In genomic region chr1:48031631-48032030, GRCm38 (mm10) we compare ENCODE assay signal across 15 mouse cellular contexts.
DNase-seq lines count a peak whose midpoint lies in the region; ATAC-seq and TF ChIP-seq lines count a peak whose summit lies in the region.
"Had no signal": no experiment of that assay in that cellular context is flagged by ENCODE, and none has a peak within 500 bp of the region (broad histone marks: within the 10 kb centered on the region; RNA-seq: fewer than 3 reads in every experiment).

No protein-coding gene starts in this region.

- H3K9ac ChIP-seq in forebrain, embryonic 15.5 days (replicated peaks) = no peak overlapping the region
- no peak overlapping the region for H3K9ac ChIP-seq in forebrain, embryonic 11.5 days (ENCODE audit: low read length)
- no peak overlapping the region for H3K9ac ChIP-seq in hindbrain, postnatal 0 days (replicated peaks; ENCODE audit: low read length)
- H3K9ac ChIP-seq in hindbrain, embryonic 14.5 days = no peak overlapping the region
- H3K9ac ChIP-seq: heart, embryonic 12.5 days; intestine, embryonic 15.5 days had no signal

- no peaks in the 10 kb centered on the region for H3K27me3 ChIP-seq in forebrain, embryonic 15.5 days
- no peaks in the 10 kb centered on the region for H3K27me3 ChIP-seq in forebrain, embryonic 11.5 days (ENCODE audit: control insufficient read depth, insufficient read depth, low read length)
- no peaks in the 10 kb centered on the region for H3K27me3 ChIP-seq in hindbrain, postnatal 0 days (ENCODE audit: insufficient read depth, low read length)
- no peaks in the 10 kb centered on the region for H3K27me3 ChIP-seq in hindbrain, embryonic 14.5 days (ENCODE audit: control insufficient read depth, insufficient read depth, low read length)
- H3K27me3 ChIP-seq: heart, embryonic 12.5 days; intestine, embryonic 15.5 days had no signal

- no peaks in the 10 kb centered on the region for H3K4me1 ChIP-seq in forebrain, embryonic 15.5 days
- H3K4me1 ChIP-seq in forebrain, embryonic 11.5 days (replicated peaks; ENCODE audit: control insufficient read depth, insufficient read depth, low read length) = no peaks in the 10 kb centered on the region
- H3K4me1 ChIP-seq in hindbrain, postnatal 0 days (ENCODE audit: insufficient read depth, low read length) = no peaks in the 10 kb centered on the region
- H3K4me1 ChIP-seq in hindbrain, embryonic 14.5 days (replicated peaks; ENCODE audit: control insufficient read depth, insufficient read depth, low read length) = no peaks in the 10 kb centered on the region
- H3K4me1 ChIP-seq: embryonic facial prominence, embryonic 10.5 days; heart, embryonic 12.5 days; intestine, embryonic 15.5 days had no signal

- no peak overlapping the region for H3K4me3 ChIP-seq in forebrain, embryonic 15.5 days
- H3K4me3 ChIP-seq in forebrain, embryonic 11.5 days (ENCODE audit: low read depth, low read length) = no peak overlapping the region
- no peak overlapping the region for H3K4me3 ChIP-seq in hindbrain, postnatal 0 days (ENCODE audit: low read length)
- H3K4me3 ChIP-seq in hindbrain, embryonic 14.5 days (replicated peaks; ENCODE audit: low read length) = no peak overlapping the region
- H3K4me3 ChIP-seq: embryonic facial prominence, embryonic 10.5 days; heart, embryonic 12.5 days; intestine, embryonic 15.5 days had no signal

- no peak overlapping the region for H3K27ac ChIP-seq in forebrain, embryonic 15.5 days (replicated peaks)
- H3K27ac ChIP-seq in forebrain, embryonic 11.5 days (ENCODE audit: low read depth, low read length) = no peak overlapping the region
- no peak overlapping the region for H3K27ac ChIP-seq in hindbrain, postnatal 0 days
- H3K27ac ChIP-seq in hindbrain, embryonic 14.5 days = no peak overlapping the region
- H3K27ac ChIP-seq: embryonic facial prominence, embryonic 10.5 days; intestine, embryonic 15.5 days had no signal

- no peak for DNase-seq in forebrain, embryonic 11.5 days (ENCODE audit: low spot score)
- DNase-seq in hindbrain, postnatal 0 days (ENCODE audit: low spot score) = peak; percentile 27
- no peak for DNase-seq in hindbrain, embryonic 14.5 days (ENCODE audit: low spot score)
- DNase-seq in right cerebral cortex, postnatal 10 days (ENCODE audit: low spot score in 2 of 2) = peak; percentile 24 to 34
- no peak for DNase-seq in right cerebral cortex, postnatal 25 days
- DNase-seq in spleen, postnatal 10 days (ENCODE audit: low spot score in 2 of 2) = no peak
- DNase-seq: adrenal gland, postnatal 10 days; cerebellum, adult 18-20 months; cerebellum, postnatal 10 days; gastrocnemius, postnatal 14 days had no signal

- 88% methylated on average over 2 of the region's 2 CpGs for WGBS in forebrain, embryonic 15.5 days
- WGBS in forebrain, embryonic 11.5 days = 90% methylated on average over 2 of the region's 2 CpGs
- WGBS in hindbrain, postnatal 0 days = 91% methylated on average over 2 of the region's 2 CpGs
- WGBS in hindbrain, embryonic 14.5 days = 93% methylated on average over 2 of the region's 2 CpGs

- no peaks in the 10 kb centered on the region for H3K36me3 ChIP-seq in forebrain, embryonic 15.5 days
- no peaks in the 10 kb centered on the region for H3K36me3 ChIP-seq in forebrain, embryonic 11.5 days (ENCODE audit: control insufficient read depth, insufficient read depth, low read length)
- no peaks in the 10 kb centered on the region for H3K36me3 ChIP-seq in hindbrain, postnatal 0 days (ENCODE audit: insufficient read depth, low read length)
- no peaks in the 10 kb centered on the region for H3K36me3 ChIP-seq in hindbrain, embryonic 14.5 days (replicated peaks; ENCODE audit: control insufficient read depth, insufficient read depth)
- H3K36me3 ChIP-seq: embryonic facial prominence, embryonic 10.5 days; heart, embryonic 12.5 days; intestine, embryonic 15.5 days had no signal

- H3K4me2 ChIP-seq in forebrain, embryonic 15.5 days (replicated peaks) = no peak overlapping the region
- H3K4me2 ChIP-seq in forebrain, embryonic 11.5 days (ENCODE audit: low read depth, low read length, severe bottlenecking) = no peak overlapping the region
- no peak overlapping the region for H3K4me2 ChIP-seq in hindbrain, postnatal 0 days (ENCODE audit: low read depth, low read length)
- H3K4me2 ChIP-seq in hindbrain, embryonic 14.5 days (replicated peaks) = no peak overlapping the region
- H3K4me2 ChIP-seq: heart, embryonic 12.5 days; intestine, embryonic 15.5 days had no signal

- no peaks in the 10 kb centered on the region for H3K9me3 ChIP-seq in forebrain, embryonic 15.5 days
- H3K9me3 ChIP-seq in forebrain, embryonic 11.5 days (ENCODE audit: control insufficient read depth, low read length) = no peaks in the 10 kb centered on the region
- no peaks in the 10 kb centered on the region for H3K9me3 ChIP-seq in hindbrain, postnatal 0 days (ENCODE audit: low read length)
- H3K9me3 ChIP-seq in hindbrain, embryonic 14.5 days (ENCODE audit: control insufficient read depth, low read length) = no peaks in the 10 kb centered on the region
- H3K9me3 ChIP-seq: embryonic facial prominence, embryonic 10.5 days; heart, embryonic 12.5 days; intestine, embryonic 15.5 days had no signal

- ATAC-seq in forebrain, embryonic 15.5 days (replicated peaks) = 0 out of 2 replicates have a peak, but pooled peaks have one; percentile 23
- ATAC-seq in forebrain, embryonic 11.5 days (replicated peaks; ENCODE audit: low FRiP score) = no peak
- ATAC-seq in hindbrain, postnatal 0 days = 0 out of 2 replicates have a peak, but pooled peaks have one; percentile 43
- no peak for ATAC-seq in hindbrain, embryonic 14.5 days (ENCODE audit: low FRiP score)
- ATAC-seq in monocyte, adult 5-6 weeks (replicated peaks; ENCODE audit: insufficient number of reproducible peaks, low FRiP score, low TSS enrichment, poor library complexity, severe bottlenecking) = no peak
- ATAC-seq: intestine, embryonic 15.5 days had no signal

- no peak for TF ChIP-seq CTCF in hindbrain, postnatal 0 days (IDR thresholded peaks at IDR 0.05; ENCODE audit: low read depth)

Comparison
In these comparisons a context has a peak if more than half of its experiments do, and no peak if none do; other contexts are left out.
1. ATAC-seq: peak in forebrain, embryonic 15.5 days (single experiment) and hindbrain, postnatal 0 days (single experiment); none in forebrain, embryonic 11.5 days (single experiment), hindbrain, embryonic 14.5 days (single experiment) and monocyte, adult 5-6 weeks (single experiment).
2. DNase-seq: peak in hindbrain, postnatal 0 days (single experiment) and right cerebral cortex, postnatal 10 days (2 of 2); none in forebrain, embryonic 11.5 days (single experiment), hindbrain, embryonic 14.5 days (single experiment), right cerebral cortex, postnatal 25 days (single experiment) and spleen, postnatal 10 days (0 of 2).